Mouse (Mus musculus): ENCODE measurements around the gene Lgi4. TPM values are rescaled to one million over a fixed set of nuclear protein-coding genes. Genes with fewer than 3 reads are reported as not detected.
A peak's percentile ranks its signal among the peaks of the same experiment; 100 is the strongest.

The Lgi4 gene
- total RNA-seq (2015) (0.57 TPM in 1 of 2 replicates, not detected in the other), total RNA-seq (2017) (0.10 TPM in 1 of 2 replicates, not detected in the other)

- ATAC-seq (replicated peaks; ENCODE audit: poor library complexity) = peak; percentile 90
Measured at GRCm38 (mm10) chr7:31059108-31059507, at the start of gene Lgi4. Gene Lgi4 (plus strand): TSS chr7:31059342.

- no peak for ATAC-seq (replicated peaks; ENCODE audit: poor library complexity)
Measured at GRCm38 (mm10) chr7:31012971-31013370, 46.2 kb upstream of the Lgi4 start.

DNA sequence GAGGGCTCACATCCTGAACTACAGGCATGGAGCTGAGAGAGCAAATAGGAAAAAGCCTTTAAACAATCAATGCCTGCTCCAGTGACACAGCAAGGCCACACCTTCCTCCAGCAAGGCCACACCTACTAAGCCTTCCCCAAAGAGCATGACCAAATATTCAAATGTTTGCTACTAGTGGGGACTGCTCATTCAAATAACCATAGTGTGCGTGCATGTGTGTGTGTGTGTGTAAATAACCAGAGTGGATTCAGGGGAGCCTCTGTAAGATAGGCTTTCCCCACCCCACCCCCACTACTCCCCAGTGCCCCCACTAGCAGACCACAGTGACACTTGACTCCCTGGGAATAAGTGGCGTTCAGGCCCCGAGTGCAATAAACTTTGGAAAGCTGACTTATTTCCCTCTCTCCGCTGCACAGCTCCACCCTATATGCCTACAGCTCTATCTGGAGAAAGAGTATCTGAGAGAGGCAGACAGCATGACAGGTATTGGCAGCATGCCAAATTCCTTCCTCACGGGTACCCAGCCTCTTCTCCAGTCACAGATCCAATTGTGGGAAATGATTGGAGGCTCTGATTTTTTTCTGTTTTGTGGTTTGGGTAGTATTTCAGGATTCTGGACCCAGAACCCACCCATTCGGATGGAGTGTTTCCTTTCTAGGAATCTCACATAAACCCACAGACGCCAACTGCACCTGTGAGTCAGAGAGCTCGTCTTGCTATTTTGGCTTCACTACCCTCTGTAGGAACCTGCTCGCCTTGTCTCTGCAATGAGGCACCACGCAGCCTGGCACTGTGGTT lies 41.8 kb upstream of the Lgi4 start:
- ATAC-seq (replicated peaks; ENCODE audit: poor library complexity) = no peak

- no peak for ATAC-seq (replicated peaks; ENCODE audit: poor library complexity)
Measured at GRCm38 (mm10) chr7:31028609-31029008, 30.5 kb upstream of the Lgi4 start.

GRCm38 (mm10) chr7:31030717-31031116 lies 28.4 kb upstream of the Lgi4 start:
- ATAC-seq (replicated peaks; ENCODE audit: poor library complexity) = no peak

DNA sequence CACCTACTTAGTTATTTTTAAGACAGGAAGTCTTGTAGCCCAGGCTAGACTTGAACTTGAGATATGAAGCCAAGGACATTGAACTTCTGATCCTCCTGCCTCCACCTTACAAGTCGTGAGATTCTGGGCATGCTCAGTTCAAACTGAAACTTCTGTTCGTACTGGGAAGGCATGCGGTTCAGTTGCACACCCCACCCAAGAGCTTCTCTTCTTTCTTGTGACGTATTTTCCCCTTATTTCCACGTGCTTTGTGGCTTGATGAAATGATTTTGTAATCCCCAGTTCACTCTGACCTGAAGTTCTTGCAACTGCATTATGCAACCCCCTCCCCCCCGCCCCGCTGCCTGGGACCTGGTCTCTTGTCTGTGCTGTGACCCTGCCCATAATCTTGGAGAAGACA lies 27.4 kb upstream of the Lgi4 start:
- peak; percentile 71 for ATAC-seq (replicated peaks; ENCODE audit: poor library complexity)

- peak; percentile 65 for ATAC-seq (replicated peaks; ENCODE audit: poor library complexity)
Measured at GRCm38 (mm10) chr7:31033409-31034165, 25.6 kb upstream of the Lgi4 start.

DNA sequence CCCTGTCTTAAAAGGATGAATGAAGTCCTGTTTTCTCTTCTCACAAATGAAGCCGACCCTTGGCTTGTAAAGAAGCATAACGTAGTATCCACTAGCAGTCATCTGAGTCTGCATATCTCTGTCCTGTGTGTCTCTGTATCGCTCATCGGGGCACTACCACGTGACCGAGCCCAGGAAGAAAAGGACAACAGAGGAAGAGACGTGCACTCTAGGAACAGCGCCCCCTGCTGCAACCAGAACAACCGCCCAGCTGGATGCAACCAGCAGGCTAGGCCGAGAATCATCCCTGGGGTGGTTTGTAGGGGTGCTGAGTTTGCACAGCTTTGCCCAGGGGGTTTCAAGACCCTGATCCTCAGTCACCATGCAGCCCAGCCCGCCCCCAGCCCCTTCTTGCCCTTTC lies 24.4 kb upstream of the Lgi4 start:
- ATAC-seq (replicated peaks; ENCODE audit: poor library complexity) = peak; percentile 24; the same call in 1 of the 2 replicates

GRCm38 (mm10) chr7:31035291-31035690 lies 23.9 kb upstream of the Lgi4 start:
- no peak for ATAC-seq (replicated peaks; ENCODE audit: poor library complexity)

GRCm38 (mm10) chr7:31036917-31037316 lies 22.2 kb upstream of the Lgi4 start:
- peak; percentile 69 for ATAC-seq (replicated peaks; ENCODE audit: poor library complexity)

- ATAC-seq (replicated peaks; ENCODE audit: poor library complexity) = peak; percentile 9; the same call in 1 of the 2 replicates
Measured at GRCm38 (mm10) chr7:31037675-31038074, 21.5 kb upstream of the Lgi4 start.

- no peak for ATAC-seq (replicated peaks; ENCODE audit: poor library complexity)
Measured at GRCm38 (mm10) chr7:31039011-31039410, 20.1 kb upstream of the Lgi4 start.

DNA sequence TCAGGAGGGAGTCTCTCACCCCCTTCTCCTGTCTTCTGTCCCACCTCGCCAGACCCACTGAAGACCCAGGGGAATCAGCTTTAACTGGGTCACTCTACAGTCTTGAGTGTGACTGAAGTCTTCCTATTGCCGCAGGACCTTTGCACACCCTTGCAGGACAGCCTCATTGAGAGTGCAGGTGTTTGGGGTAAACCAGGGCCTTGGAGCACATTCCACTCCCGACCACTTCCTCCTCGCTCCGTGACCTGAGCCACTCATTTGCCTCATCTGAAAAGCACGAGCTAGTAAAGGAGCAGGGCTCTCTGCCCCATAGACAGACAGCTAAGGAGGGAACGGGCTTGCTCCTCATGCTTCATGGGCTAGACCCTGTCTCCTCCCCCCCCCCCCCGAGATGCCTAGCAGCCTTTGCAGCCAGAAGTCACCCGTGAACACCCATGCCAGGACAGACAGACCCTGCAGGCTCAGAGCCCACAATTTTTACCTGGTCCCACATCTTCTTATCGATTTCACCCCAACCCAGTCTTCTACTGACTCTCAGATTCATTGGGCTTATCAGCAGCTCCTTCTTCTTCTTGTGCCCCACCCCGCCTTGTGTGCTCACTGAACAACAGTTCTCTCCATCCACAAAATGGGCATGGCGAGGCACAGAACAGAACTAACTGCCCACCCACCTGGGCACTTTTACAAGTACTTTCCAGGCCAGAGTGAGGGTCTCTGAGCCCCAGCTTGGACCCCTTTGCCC lies 18.7 kb upstream of the Lgi4 start:
- no peak for ATAC-seq (replicated peaks; ENCODE audit: poor library complexity)

DNA sequence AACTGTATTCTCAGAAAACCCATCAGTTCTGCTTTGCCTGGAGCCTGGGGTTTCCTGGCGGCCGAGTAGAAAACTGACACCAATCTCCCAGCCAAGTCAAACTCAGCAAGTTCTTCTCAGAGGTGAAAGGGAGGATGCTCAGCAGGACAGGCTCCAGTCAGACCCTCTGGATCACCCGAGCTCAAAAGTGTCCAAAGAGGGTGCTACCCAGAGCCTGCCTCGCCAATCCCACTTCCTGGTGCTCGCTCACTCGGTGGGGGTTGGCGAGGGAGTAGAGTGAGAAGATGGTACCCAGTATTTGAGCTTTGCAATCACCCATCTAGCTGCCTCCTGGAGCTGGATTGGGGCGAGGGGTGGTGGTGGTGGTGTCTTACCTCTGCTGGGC lies 18.1 kb upstream of the Lgi4 start:
- ATAC-seq (replicated peaks; ENCODE audit: poor library complexity) = no peak

- ATAC-seq (replicated peaks; ENCODE audit: poor library complexity) = peak; percentile 82
Measured at GRCm38 (mm10) chr7:31041662-31042315, 17.4 kb upstream of the Lgi4 start.

GRCm38 (mm10) chr7:31042431-31042910 lies 16.7 kb upstream of the Lgi4 start, which contains the start of gene Fxyd5:
Gene Fxyd5 (minus strand): TSS chr7:31042481.
- ATAC-seq (replicated peaks; ENCODE audit: poor library complexity) = no peak

- no peak for ATAC-seq (replicated peaks; ENCODE audit: poor library complexity)
Measured at GRCm38 (mm10) chr7:31049135-31049845, 9.9 kb upstream of the Lgi4 start.

- no peak; the same call in 1 of the 2 replicates for ATAC-seq (replicated peaks; ENCODE audit: poor library complexity)
Measured at GRCm38 (mm10) chr7:31049846-31050281, 9.3 kb upstream of the Lgi4 start.

GRCm38 (mm10) chr7:31050487-31050886 lies 8.7 kb upstream of the Lgi4 start:
- ATAC-seq (replicated peaks; ENCODE audit: poor library complexity) = no peak

- ATAC-seq (replicated peaks; ENCODE audit: poor library complexity) = no peak
Measured at GRCm38 (mm10) chr7:31050921-31051320, 8.2 kb upstream of the Lgi4 start.

Data from megakaryocyte progenitor cell, adult 5-6 weeks (primary cell).